Mouse (Mus musculus) layer of hippocampus, adult 2 months (tissue): Measurements from ENCODE around the gene Pde4d. TPM values are rescaled to one million over a fixed set of nuclear protein-coding genes. Genes with fewer than 3 reads are reported as not detected.

Source experiments
- DNase-seq, 2 experiments: peaks; one replicate each; pipeline ENCODE4 v3.0.0; 2022; ENCODE audit warnings: low spot score in 2 of 2
- H3K27ac ChIP-seq: fragments of 200-600 bp; 2 replicates; pipeline ENCODE4 v1.8.1; 2022
- H3K4me3 ChIP-seq: fragments of 200-600 bp; 2 replicates; pipeline ENCODE4 v1.8.1; 2022; ENCODE audit warnings: mild to moderate bottlenecking
- CTCF ChIP-seq: fragments of 200-600 bp; conservative IDR thresholded peaks from 2 replicates; pipeline ENCODE4 v1.8.1; 2022; ENCODE audit warnings: antibody characterized with exemption, mild to moderate bottlenecking, moderate library complexity
- total RNA-seq, 2 experiments: library from RNA; stranded (reverse); gene quantifications; 2 replicates each; pipeline ENCODE4 v1.2.3; 2021

Gene Pde4d
- total RNA-seq, 2 experiments from 2014 or later, result 72.2 to 73.8 TPM

DNA sequence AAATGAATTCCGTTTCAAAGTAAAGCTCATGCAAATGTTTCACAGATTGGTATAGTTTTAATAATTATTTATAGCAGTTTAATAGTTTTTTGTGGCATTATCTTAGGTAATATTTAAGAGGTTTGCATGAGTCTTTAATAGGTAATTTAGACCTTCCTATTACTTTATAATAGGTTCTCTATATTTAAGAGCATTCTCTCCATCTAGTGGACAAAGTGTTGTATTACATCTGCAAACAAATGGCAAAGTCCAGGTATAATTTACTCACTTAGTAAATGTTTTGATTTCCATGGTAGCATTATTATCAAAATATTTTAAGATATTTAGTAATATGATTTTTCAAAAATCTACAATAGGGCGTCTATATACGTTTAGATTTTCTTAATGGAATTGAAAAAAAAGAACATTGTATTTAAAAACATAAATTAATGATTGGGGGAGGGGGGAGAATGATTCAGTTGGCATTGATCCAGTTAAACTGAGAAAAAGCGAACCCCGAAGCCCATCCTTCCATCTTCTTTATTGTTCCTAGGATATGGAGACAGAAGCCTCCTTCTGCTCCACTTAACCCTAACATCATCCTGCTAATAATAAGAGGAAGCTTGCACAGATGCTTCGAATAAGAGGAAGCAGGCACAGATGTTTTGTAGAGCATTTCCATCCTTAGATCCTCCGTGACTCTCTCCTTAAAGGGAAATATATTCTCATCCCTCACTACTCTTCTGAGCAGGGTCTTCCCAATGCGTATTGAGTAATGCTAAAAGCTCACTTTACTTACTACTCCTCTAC lies 1286.7 kb downstream of the Pde4d start:
- TF ChIP-seq CTCF, result peak; percentile 91
- H3K4me3 ChIP-seq, result no peak overlapping the region
- no peak for DNase-seq

GRCm38 (mm10) chr13:109746492-109746891 lies 1296.7 kb downstream of the Pde4d start:
- H3K4me3 ChIP-seq, result no peak overlapping the region
- no peak for TF ChIP-seq CTCF
- no peak for DNase-seq
- no peak overlapping the region for H3K27ac ChIP-seq

More for the DNA sequence above, 1286.7 kb downstream of the Pde4d start:
- no peak overlapping the region for H3K27ac ChIP-seq

DNA sequence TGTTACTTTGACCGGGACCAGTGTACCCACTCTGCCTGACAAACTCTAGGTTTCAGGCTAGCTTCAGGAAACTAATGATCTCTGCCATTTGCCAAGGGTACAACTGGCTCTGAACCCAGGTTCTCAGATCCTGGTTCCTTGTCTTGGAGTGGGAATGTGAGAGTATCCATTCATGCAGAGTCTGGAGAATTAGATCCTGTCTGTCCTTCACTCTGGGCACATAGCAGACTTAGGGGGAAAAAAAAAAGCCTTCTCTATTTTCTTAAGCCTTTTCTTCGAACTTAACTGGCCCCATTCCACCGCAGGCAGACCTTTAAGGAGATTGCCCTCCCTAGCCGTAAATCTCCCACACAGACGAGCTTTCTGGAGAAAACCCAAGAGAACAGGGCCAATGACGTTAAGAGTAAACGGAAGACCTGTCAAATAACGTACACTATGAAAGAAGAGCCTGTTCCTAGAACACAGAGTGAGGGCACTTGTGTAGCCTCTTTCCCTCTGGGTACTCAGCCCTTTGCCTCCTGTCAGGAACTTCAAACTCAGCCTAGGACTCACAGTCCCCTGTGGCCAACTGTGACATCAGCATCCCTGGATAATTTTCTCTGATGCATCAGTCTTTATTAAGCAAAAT lies 1302.6 kb downstream of the Pde4d start:
- no peak for DNase-seq
- H3K27ac ChIP-seq, result no peak overlapping the region
- no peak for TF ChIP-seq CTCF
- no peak overlapping the region for H3K4me3 ChIP-seq

DNA sequence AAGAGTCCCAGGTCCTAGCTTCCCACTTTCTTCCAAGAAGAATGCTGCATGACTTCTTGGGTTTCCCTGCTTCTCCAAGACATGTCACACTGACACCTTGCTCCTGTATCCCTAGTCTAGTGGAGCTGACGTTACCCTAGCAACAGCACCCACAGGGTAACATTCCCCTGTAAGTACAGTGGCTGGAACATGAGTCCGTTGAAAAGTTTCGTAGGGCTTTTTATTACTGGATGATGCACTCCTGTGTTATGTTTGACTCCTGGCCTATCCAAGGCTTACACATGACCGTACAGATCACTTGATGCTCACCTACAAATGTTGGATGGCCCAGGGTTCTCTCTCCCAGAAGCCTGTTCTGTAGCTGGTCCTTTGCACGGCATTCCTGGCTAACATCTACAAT lies 1307.1 kb downstream of the Pde4d start:
- no peak for TF ChIP-seq CTCF
- Histone ChIP-seq H3K4me3 (no peak overlapping the region), H3K27ac (no peak overlapping the region)
- no peak for DNase-seq

GRCm38 (mm10) chr13:109759201-109759600 lies 1309.5 kb downstream of the Pde4d start:
- Histone ChIP-seq H3K4me3 (no peak overlapping the region), H3K27ac (no peak overlapping the region)
- peak in 1 of 2 experiments; percentile 17 for DNase-seq
- peak; percentile 92 for TF ChIP-seq CTCF

DNA sequence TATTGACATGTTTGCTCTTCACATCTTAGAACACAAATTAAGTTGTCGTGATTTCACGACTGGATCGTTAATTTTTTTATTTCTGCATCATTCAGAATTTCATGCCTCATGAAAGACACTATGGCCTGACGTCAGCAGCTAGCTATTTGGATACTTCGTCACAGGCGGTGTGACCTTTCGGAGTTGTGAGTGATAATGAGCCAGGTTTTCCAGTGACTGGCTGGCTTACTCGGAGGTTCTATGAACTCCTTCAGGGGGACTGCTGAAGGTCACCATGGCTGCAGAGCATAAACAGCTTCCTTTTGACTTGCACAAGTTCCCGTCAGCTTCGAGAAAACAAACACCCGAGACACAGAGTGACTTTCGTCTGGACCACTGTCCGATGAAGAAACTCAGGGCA lies 1311.3 kb downstream of the Pde4d start:
- TF ChIP-seq CTCF, result no peak
- DNase-seq, result no peak
- Histone ChIP-seq H3K4me3 (no peak overlapping the region), H3K27ac (no peak overlapping the region)

GRCm38 (mm10) chr13:109774791-109775190 lies 1325.0 kb downstream of the Pde4d start:
- TF ChIP-seq CTCF, result no peak
- no peak for DNase-seq
- no peak overlapping the region for H3K27ac ChIP-seq
- H3K4me3 ChIP-seq, result no peak overlapping the region

DNA sequence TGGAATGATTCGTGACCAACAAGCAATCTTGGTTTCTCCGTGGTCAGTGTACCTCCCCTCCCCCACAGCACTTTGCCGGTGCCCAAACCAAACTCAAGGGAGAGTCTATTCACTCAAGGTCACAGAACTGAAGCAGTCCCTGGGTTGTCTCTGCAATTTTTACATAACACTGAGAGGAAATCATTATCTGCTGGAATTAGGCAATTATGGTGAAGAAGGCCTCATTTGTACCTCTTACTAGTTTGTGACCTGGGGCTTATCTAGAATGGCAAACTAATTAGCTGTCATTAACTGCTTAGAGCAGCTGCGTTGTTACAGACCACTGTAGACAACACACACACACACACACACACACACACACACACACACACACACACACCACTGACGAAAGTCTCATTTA lies 1325.4 kb downstream of the Pde4d start:
- no peak for DNase-seq
- TF ChIP-seq CTCF, result no peak
- Histone ChIP-seq H3K4me3 (no peak overlapping the region), H3K27ac (no peak overlapping the region)

- Histone ChIP-seq H3K27ac (no peak overlapping the region), H3K4me3 (peak overlapping the region; percentile 47)
- DNase-seq, result peak; percentile 87 to 92
- peak; percentile 95 for TF ChIP-seq CTCF
Observed at GRCm38 (mm10) chr13:109776116-109776515, 1326.4 kb downstream of the Pde4d start.

- Histone ChIP-seq H3K4me3 (no peak overlapping the region), H3K27ac (no peak overlapping the region)
- no peak for TF ChIP-seq CTCF
- no peak for DNase-seq
Observed at GRCm38 (mm10) chr13:109776995-109777394, 1327.2 kb downstream of the Pde4d start.

DNA sequence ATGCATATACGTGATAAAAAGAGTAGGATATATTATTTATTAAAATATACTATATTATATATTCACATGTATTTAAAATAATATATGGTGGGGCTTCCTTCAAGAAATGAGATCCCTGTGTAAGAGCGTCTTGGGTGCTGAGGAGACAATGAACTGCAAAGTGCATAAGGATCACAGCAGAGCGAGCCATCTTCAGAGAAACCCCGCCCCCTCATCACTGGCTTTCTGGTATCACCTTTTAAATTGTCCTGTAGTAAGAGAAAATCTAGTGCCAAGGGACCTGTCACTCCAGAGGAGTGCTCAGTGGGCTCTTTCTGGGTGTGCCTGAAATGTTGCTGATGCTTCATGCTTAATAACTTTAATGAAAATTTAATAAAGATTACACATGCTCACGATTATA lies 1327.7 kb downstream of the Pde4d start:
- DNase-seq, result no peak
- H3K4me3 ChIP-seq, result no peak overlapping the region
- TF ChIP-seq CTCF, result no peak
- no peak overlapping the region for H3K27ac ChIP-seq

DNA sequence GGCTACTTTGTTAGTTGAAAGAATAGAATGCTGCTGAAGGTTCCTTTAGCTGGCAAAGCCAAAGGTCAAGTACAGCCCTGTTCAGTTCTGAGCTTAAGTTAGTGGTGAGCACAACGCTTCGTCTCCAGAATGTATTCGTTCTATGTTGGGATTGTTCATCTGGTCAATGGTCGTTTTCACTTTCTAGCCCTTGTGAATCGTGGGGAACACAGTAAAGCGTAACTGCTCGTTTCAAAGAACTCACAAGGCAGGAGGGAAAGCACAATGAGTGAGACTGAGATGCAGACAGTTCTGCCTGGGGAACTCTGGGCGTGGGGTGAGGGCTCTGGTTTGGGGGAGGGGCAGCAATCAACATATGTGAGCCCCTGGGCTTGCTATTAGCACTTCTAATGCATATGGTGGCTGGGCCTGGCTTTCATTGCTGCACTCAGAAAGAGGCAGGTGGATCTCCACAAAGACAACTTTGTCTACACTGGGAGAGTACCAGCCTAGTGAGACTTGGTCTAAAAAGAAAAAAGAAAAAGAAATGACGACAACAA lies 1328.6 kb downstream of the Pde4d start:
- TF ChIP-seq CTCF, result no peak
- Histone ChIP-seq H3K27ac (no peak overlapping the region), H3K4me3 (no peak overlapping the region)
- no peak for DNase-seq

GRCm38 (mm10) chr13:109781466-109781865 lies 1331.7 kb downstream of the Pde4d start:
- Histone ChIP-seq H3K4me3 (no peak overlapping the region), H3K27ac (no peak overlapping the region)
- DNase-seq, result no peak
- no peak for TF ChIP-seq CTCF

GRCm38 (mm10) chr13:109788604-109789003 lies 1338.9 kb downstream of the Pde4d start:
- no peak for TF ChIP-seq CTCF
- no peak for DNase-seq
- Histone ChIP-seq H3K27ac (no peak overlapping the region), H3K4me3 (no peak overlapping the region)
